Mouse (Mus musculus) G1E (cell line): ENCODE measurements at regions not wholly inside any gene's neighbourhood (a gene's known extent, or its start where the extent isn't known, plus 50 kb on each side); places are given as distances from the start of the nearest gene placed in this dataset.

Source experiments
- CTCF ChIP-seq: IDR thresholded peaks from 2 replicates; pipeline ENCODE4 v1.5.1; 2012; ENCODE audit warnings: low read depth, low read length, inconsistent platforms, mixed read lengths
- GATA1 ChIP-seq: IDR thresholded peaks from 2 replicates; pipeline ENCODE4 v1.6.1; 2012; ENCODE audit warnings: borderline replicate concordance, low read length, inconsistent platforms, mixed read lengths
- GATA2 ChIP-seq: IDR thresholded peaks from 2 replicates; pipeline ENCODE4 v1.6.1; 2012; ENCODE audit warnings: low read depth, low read length, inconsistent platforms, borderline replicate concordance
- POLR2AphosphoS5 ChIP-seq: IDR thresholded peaks from 2 replicates; pipeline ENCODE4 v1.6.1; 2012; ENCODE audit warnings: low read depth, low read length, inconsistent platforms; ENCODE audit not compliant: insufficient replicate concordance

DNA sequence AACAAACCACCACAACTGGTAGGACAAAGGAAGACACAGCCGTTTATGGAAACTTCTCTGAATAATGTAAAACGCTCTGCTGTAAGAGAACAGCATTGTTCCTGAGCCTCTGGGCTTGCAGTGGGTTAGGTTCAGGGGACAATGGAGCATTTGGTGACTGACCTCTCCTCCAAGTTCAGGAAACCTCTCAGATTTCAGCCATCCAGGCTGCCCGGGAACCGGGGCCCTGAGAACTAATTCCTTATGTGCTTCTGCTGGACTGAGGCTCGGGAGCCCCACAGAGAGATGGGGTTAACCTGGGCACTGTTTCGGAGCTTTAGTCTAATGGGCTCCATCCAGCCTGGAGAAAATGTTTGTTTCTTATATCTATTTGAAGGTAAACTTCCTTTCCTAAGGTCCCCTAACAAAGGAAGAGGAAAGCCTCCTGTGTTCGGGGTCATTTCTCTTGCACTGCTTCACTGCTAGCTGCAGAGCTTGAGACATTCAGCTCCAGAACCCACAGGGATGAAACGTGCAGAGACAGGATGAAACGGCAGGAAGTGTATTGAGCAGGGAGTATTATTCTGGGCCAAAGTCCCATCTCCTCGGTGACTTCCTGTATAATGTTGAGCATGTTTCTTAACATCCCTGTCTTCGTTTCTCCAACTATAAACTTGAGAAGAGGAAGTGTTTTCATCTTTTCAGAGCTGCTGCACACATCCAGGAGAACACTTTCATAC lies 220.5 kb downstream of the Plpp3 start:
- TF ChIP-seq GATA1 (no peak), CTCF (no peak), POLR2AphosphoS5 (no peak), GATA2 (no peak)
